Mouse (Mus musculus): ENCODE measurements around the gene Gm20388. TPM values are rescaled to one million over a fixed set of nuclear protein-coding genes. Genes with fewer than 3 reads are reported as not detected.
A peak's percentile ranks its signal among the peaks of the same experiment; 100 is the strongest.

Gm20388 gene
- total RNA-seq, 2 experiments from 2014 or later: 2.2 to 7.6 TPM

- no peak overlapping the region for H3K4me3 ChIP-seq
- DNase-seq (ENCODE audit: low spot score in 2 of 2): no peak
- peak overlapping the region; percentile 66 for H3K27ac ChIP-seq
- peak; percentile 63 for TF ChIP-seq CTCF (conservative IDR thresholded peaks at IDR 0.05)
Observed at GRCm38 (mm10) chr8:124290911-124291691, 4380.5 kb downstream of the Gm20388 start.

- no peak for DNase-seq (ENCODE audit: low spot score in 2 of 2)
- TF ChIP-seq CTCF (conservative IDR thresholded peaks at IDR 0.05): no peak
Observed at GRCm38 (mm10) chr8:124291693-124292092, 4381.1 kb downstream of the Gm20388 start.

GRCm38 (mm10) chr8:124292965-124293364 lies 4382.3 kb downstream of the Gm20388 start:
- Histone ChIP-seq H3K27ac (peak overlapping the region; percentile 73), H3K4me3 (no peak overlapping the region)
- no peak for DNase-seq (ENCODE audit: low spot score in 2 of 2)
- TF ChIP-seq CTCF (conservative IDR thresholded peaks at IDR 0.05): no peak

More at GRCm38 (mm10) chr8:124291693-124292092, 4381.1 kb downstream of the Gm20388 start:
- H3K27ac ChIP-seq: no peak overlapping the region
- no peak overlapping the region for H3K4me3 ChIP-seq

- H3K4me3 ChIP-seq: no peak overlapping the region
- H3K27ac ChIP-seq: peak overlapping the region; percentile 73
- DNase-seq (ENCODE audit: low spot score in 2 of 2): no peak
- TF ChIP-seq CTCF (conservative IDR thresholded peaks at IDR 0.05): no peak
Observed at GRCm38 (mm10) chr8:124294425-124294824, 4383.8 kb downstream of the Gm20388 start.

GRCm38 (mm10) chr8:124294900-124295299 lies 4384.3 kb downstream of the Gm20388 start:
- TF ChIP-seq CTCF (conservative IDR thresholded peaks at IDR 0.05): no peak
- Histone ChIP-seq H3K27ac (peak overlapping the region; percentile 73), H3K4me3 (no peak overlapping the region)
- no peak for DNase-seq (ENCODE audit: low spot score in 2 of 2)

GRCm38 (mm10) chr8:124295357-124295756 lies 4384.7 kb downstream of the Gm20388 start:
- no peak for DNase-seq (ENCODE audit: low spot score in 2 of 2)
- Histone ChIP-seq H3K27ac (no peak overlapping the region; the same call in 1 of the 2 replicates), H3K4me3 (no peak overlapping the region)
- TF ChIP-seq CTCF (conservative IDR thresholded peaks at IDR 0.05): no peak

- no peak for DNase-seq (ENCODE audit: low spot score in 2 of 2)
- no peak for TF ChIP-seq CTCF (conservative IDR thresholded peaks at IDR 0.05)
- H3K4me3 ChIP-seq: no peak overlapping the region
- no peak overlapping the region for H3K27ac ChIP-seq
Observed at GRCm38 (mm10) chr8:124301512-124301911, 4390.9 kb downstream of the Gm20388 start.

- Histone ChIP-seq H3K27ac (no peak overlapping the region), H3K4me3 (no peak overlapping the region)
- no peak for TF ChIP-seq CTCF (conservative IDR thresholded peaks at IDR 0.05)
- no peak for DNase-seq (ENCODE audit: low spot score in 2 of 2)
Observed at GRCm38 (mm10) chr8:124301935-124302555, 4391.4 kb downstream of the Gm20388 start.

GRCm38 (mm10) chr8:124303211-124303902 lies 4392.7 kb downstream of the Gm20388 start:
- no peak overlapping the region for H3K4me3 ChIP-seq
- no peak for TF ChIP-seq CTCF (conservative IDR thresholded peaks at IDR 0.05)
- H3K27ac ChIP-seq: no peak overlapping the region
- no peak for DNase-seq (ENCODE audit: low spot score in 2 of 2)

GRCm38 (mm10) chr8:124304141-124304540 lies 4393.5 kb downstream of the Gm20388 start:
- H3K27ac ChIP-seq: no peak overlapping the region
- H3K4me3 ChIP-seq: no peak overlapping the region
- TF ChIP-seq CTCF (conservative IDR thresholded peaks at IDR 0.05): no peak
- DNase-seq (ENCODE audit: low spot score in 2 of 2): no peak

- no peak overlapping the region for H3K27ac ChIP-seq
- DNase-seq (ENCODE audit: low spot score in 2 of 2): no peak
- TF ChIP-seq CTCF (conservative IDR thresholded peaks at IDR 0.05): no peak
- H3K4me3 ChIP-seq: no peak overlapping the region
Observed at GRCm38 (mm10) chr8:124306574-124306973, 4395.9 kb downstream of the Gm20388 start.

GRCm38 (mm10) chr8:124307700-124308099 lies 4397.1 kb downstream of the Gm20388 start:
- TF ChIP-seq CTCF (conservative IDR thresholded peaks at IDR 0.05): no peak
- no peak for DNase-seq (ENCODE audit: low spot score in 2 of 2)
- H3K27ac ChIP-seq: no peak overlapping the region
- H3K4me3 ChIP-seq: no peak overlapping the region

GRCm38 (mm10) chr8:124310509-124310908 lies 4399.9 kb downstream of the Gm20388 start:
- Histone ChIP-seq H3K27ac (no peak overlapping the region), H3K4me3 (no peak overlapping the region)
- DNase-seq (ENCODE audit: low spot score in 2 of 2): no peak
- no peak for TF ChIP-seq CTCF (conservative IDR thresholded peaks at IDR 0.05)
